Mouse (Mus musculus) stomach, postnatal 0 days (tissue): Measurements from ENCODE around the gene She. TPM values are rescaled to one million over a fixed set of nuclear protein-coding genes. Genes with fewer than 3 reads are reported as not detected.
A peak's percentile ranks its signal among the peaks of the same experiment; 100 is the strongest.

Source experiments
- ATAC-seq: fragments of 200-750 bp; cut with Nextera tagmentation; 2 replicates; pipeline ENCODE4 v1.8.0; 2017; ENCODE audit not compliant: low FRiP score, low TSS enrichment
- DNase-seq: peaks from one replicate; pipeline ENCODE4 v3.0.0-alpha.2; 2016; ENCODE audit warnings: low spot score
- H3K27ac ChIP-seq: fragments of 300-500 bp; sonication (generic); replicated peaks from 2 replicates; pipeline ENCODE4 v1.5.1; 2014; ENCODE audit warnings: mild to moderate bottlenecking, control low read depth
- H3K27me3 ChIP-seq: fragments of 300-500 bp; sonication (generic); 2 replicates; pipeline ENCODE4 v1.6.1; 2014; ENCODE audit warnings: low read length; ENCODE audit not compliant: control insufficient read depth, insufficient read depth
- H3K36me3 ChIP-seq: fragments of 300-500 bp; sonication (generic); 2 replicates; pipeline ENCODE4 v1.6.1; 2014; ENCODE audit warnings: low read length, mixed read lengths; ENCODE audit not compliant: control insufficient read depth, insufficient read depth
- H3K4me1 ChIP-seq: fragments of 300-500 bp; sonication (generic); replicated peaks from 2 replicates; pipeline ENCODE4 v1.6.1; 2014; ENCODE audit warnings: antibody characterized with exemption; ENCODE audit not compliant: control insufficient read depth, insufficient read depth
- H3K4me2 ChIP-seq: fragments of 300-500 bp; sonication (generic); replicated peaks from 2 replicates; pipeline ENCODE4 v1.6.1; 2014; ENCODE audit warnings: low read depth, mild to moderate bottlenecking, control low read depth, moderate library complexity
- H3K4me3 ChIP-seq: fragments of 300-500 bp; sonication (generic); 2 replicates; pipeline ENCODE4 v1.5.1; 2014; ENCODE audit warnings: low read depth, low read length, control low read depth
- H3K9ac ChIP-seq: fragments of 300-500 bp; sonication (generic); 2 replicates; pipeline ENCODE4 v1.6.1; 2014; ENCODE audit warnings: mild to moderate bottlenecking, low read length, control low read depth, mixed read lengths
- H3K9me3 ChIP-seq: fragments of 300-500 bp; sonication (generic); 2 replicates; pipeline ENCODE4 v1.6.1; 2016; ENCODE audit warnings: low read length; ENCODE audit not compliant: control insufficient read depth
- CTCF ChIP-seq: IDR thresholded peaks from 2 replicates; pipeline ENCODE4 v1.5.1; 2016; ENCODE audit warnings: antibody characterized with exemption, low read depth, mild to moderate bottlenecking, moderate library complexity
- EP300 ChIP-seq: optimal IDR thresholded peaks from 2 replicates; pipeline ENCODE3; 2016; ENCODE audit warnings: antibody characterized with exemption
- WGBS: fragments of 180-500 bp; shearing (Covaris S2); extraction: QIAGEN DNeasy Blood & Tissue Kit; methylation state at CpG from one replicate; pipeline ENCODE4 v1.1.7; 2014; 5-methylcytosine and 5-hydroxymethylcytosine counted together
- polyA plus RNA-seq: library from polyadenylated mRNA; unstranded; fragments of >200 nt; fragmentation: Nextera tagmentation; extraction: Ambion mirVana; gene quantifications from 2 replicates; pipeline ENCODE4 v1.2.1, GENCODE M21; 2015

The She gene
- polyA plus RNA-seq, 1 experiment from 2014 or later: 1.4 TPM

- peaks cover 7% of the 10 kb centered on the region; the same call in 1 of the 2 replicates for H3K4me1 ChIP-seq
Observed at GRCm38 (mm10) chr3:89865020-89865419, 33.9 kb downstream of the She start.

DNA sequence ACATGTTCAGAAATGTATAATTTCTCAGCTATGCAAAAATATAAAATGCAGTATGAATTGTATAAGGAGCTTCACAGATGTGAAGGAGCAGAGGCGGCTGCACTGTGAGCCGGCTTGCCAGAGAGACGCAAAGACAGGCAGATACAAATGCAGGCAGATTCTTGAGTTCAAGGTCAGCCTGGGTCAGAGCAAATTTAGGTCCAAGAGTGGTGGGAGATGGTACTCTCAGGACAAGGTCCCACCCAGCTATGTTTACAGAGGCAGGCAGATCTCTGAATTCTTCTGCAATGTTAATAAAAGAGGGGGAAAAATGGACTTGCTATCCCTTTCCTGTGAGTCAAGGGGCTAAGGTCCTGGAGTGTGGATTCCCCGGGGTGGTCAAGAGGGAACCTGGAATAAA, 34.6 kb downstream of the She start:
- 56% methylated on average over 4 of the region's 4 CpGs for WGBS
- H3K9me3 ChIP-seq: no peaks in the 10 kb centered on the region
- TF ChIP-seq CTCF: no peak
- no peak for TF ChIP-seq EP300

More at GRCm38 (mm10) chr3:89865020-89865419, 33.9 kb downstream of the She start:
- Histone ChIP-seq H3K36me3 (no peaks in the 10 kb centered on the region), H3K9ac (no peak overlapping the region), H3K27ac (no peak overlapping the region), H3K9me3 (no peaks in the 10 kb centered on the region), H3K4me2 (no peak overlapping the region), H3K4me3 (no peak overlapping the region), H3K27me3 (no peaks in the 10 kb centered on the region)
- 59% methylated on average over 6 of the region's 6 CpGs for WGBS
- no peak for ATAC-seq
- TF ChIP-seq CTCF: no peak
- TF ChIP-seq EP300: no peak
- no peak for DNase-seq

DNA sequence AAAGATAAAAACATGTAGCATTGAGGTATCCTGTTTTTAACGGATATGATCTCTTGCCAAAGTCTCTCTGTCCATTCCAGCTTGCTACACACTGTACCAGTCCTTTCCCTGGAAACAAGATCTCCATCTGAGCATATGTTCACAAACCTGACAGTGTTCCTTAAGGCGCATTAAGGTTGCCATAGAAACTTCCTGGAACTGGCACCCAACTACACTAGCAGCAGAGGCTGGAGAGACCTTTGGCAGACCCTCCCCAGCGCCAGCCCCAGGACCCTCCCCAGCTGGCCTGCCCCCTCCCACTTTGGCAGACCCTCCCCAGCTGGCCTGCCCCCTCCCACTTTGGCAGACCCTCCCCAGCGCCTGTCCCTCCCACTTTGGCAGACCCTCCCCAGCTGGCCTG, 36.5 kb downstream of the She start:
- DNase-seq (no peak), ATAC-seq (peak; percentile 54; the same call in 1 of the 2 replicates)
- Histone ChIP-seq H3K9me3 (no peaks in the 10 kb centered on the region), H3K4me3 (no peak overlapping the region), H3K4me1 (peaks cover 8% of the 10 kb centered on the region), H3K27me3 (no peaks in the 10 kb centered on the region), H3K4me2 (no peak overlapping the region), H3K9ac (no peak overlapping the region), H3K36me3 (no peaks in the 10 kb centered on the region), H3K27ac (peak overlapping the region; percentile 35; the same call in 1 of the 2 replicates)
- WGBS: 56% methylated on average over 4 of the region's 4 CpGs
- TF ChIP-seq EP300 (no peak), CTCF (no peak)

More for the DNA sequence above, 34.6 kb downstream of the She start:
- no peak overlapping the region for H3K27ac ChIP-seq
- no peak overlapping the region for H3K4me3 ChIP-seq
- H3K36me3 ChIP-seq: no peaks in the 10 kb centered on the region
- H3K27me3 ChIP-seq: no peaks in the 10 kb centered on the region
- DNase-seq: no peak
- no peak overlapping the region for H3K4me2 ChIP-seq
- peaks cover 7% of the 10 kb centered on the region; the same call in 1 of the 2 replicates for H3K4me1 ChIP-seq
- H3K9ac ChIP-seq: no peak overlapping the region
- ATAC-seq: no peak

GRCm38 (mm10) chr3:89868357-89868756, 37.2 kb downstream of the She start:
- peak; percentile 39 for DNase-seq
- H3K36me3 ChIP-seq: no peaks in the 10 kb centered on the region
- ATAC-seq: peak; percentile 43; the same call in 1 of the 2 replicates
- no peak overlapping the region for H3K9ac ChIP-seq
- H3K4me3 ChIP-seq: no peak overlapping the region
- no peaks in the 10 kb centered on the region for H3K9me3 ChIP-seq
- H3K4me1 ChIP-seq: peaks cover 9% of the 10 kb centered on the region
- H3K27ac ChIP-seq: peak overlapping the region; percentile 53; the same call in 1 of the 2 replicates
- no peaks in the 10 kb centered on the region for H3K27me3 ChIP-seq
- TF ChIP-seq EP300: no peak
- no peak overlapping the region for H3K4me2 ChIP-seq
- 10% methylated on average over 7 of the region's 7 CpGs for WGBS

DNA sequence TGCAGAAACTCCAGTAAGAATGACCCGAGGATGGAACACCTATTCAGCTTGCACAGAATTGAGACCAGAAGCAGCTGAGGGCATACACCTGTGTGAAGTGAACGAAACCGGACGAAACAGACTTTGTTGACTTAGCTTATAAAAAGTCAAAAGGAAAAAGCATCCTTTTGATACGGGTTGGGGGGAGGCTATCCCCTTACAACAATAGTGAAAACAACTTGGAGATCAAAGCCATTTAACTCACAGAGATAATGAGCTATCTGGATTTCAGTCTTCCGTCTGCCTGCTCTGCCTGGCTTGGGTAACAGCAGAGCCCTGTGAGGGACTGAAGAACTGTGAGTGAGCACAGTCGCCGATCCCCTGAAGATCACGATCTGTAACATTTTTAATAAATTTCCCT, 37.8 kb downstream of the She start:
- H3K9ac ChIP-seq: no peak overlapping the region
- no peak overlapping the region for H3K4me3 ChIP-seq
- no peak for DNase-seq
- no peaks in the 10 kb centered on the region for H3K36me3 ChIP-seq
- no peaks in the 10 kb centered on the region for H3K9me3 ChIP-seq
- H3K4me2 ChIP-seq: no peak overlapping the region
- peak overlapping the region; percentile 40; the same call in 1 of the 2 replicates for H3K27ac ChIP-seq
- no peaks in the 10 kb centered on the region for H3K27me3 ChIP-seq
- H3K4me1 ChIP-seq: peaks cover 9% of the 10 kb centered on the region
- no peak for ATAC-seq
- 64% methylated on average over 9 of the region's 9 CpGs for WGBS
- TF ChIP-seq CTCF: no peak
- TF ChIP-seq EP300: no peak

DNA sequence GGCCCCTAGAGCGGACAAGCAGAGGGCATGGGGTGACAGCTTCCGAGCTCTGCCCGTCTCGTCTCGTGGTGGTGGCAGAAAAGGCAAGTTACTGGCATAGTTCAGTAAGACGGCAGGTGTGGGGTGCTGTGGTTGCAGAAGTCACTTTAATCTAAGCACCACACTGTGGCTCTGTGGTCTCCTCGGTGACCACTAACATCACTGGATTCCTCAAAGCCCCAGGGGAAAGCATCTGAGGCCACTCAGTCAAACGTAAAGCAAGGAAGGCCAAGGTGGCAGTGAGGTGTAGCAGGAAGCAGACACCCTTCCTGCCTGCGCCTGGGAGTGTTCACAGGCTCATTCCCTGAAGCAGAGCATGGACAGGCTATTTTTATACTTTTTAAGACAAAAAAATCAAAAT, 38.4 kb downstream of the She start:
- Histone ChIP-seq H3K4me1 (peaks cover 9% of the 10 kb centered on the region), H3K4me2 (no peak overlapping the region), H3K27me3 (no peaks in the 10 kb centered on the region), H3K4me3 (no peak overlapping the region), H3K36me3 (no peaks in the 10 kb centered on the region), H3K9me3 (no peaks in the 10 kb centered on the region), H3K9ac (no peak overlapping the region), H3K27ac (no peak overlapping the region)
- ATAC-seq (no peak), DNase-seq (no peak)
- TF ChIP-seq CTCF (no peak), EP300 (no peak)
- 67% methylated on average over 9 of the region's 9 CpGs for WGBS
